Mouse (Mus musculus) ES-CJ7 (cell line): Measurements from ENCODE around the gene Zbtb44.
A peak's percentile ranks its signal among the peaks of the same experiment; 100 is the strongest.

Experiments used
- DNase-seq: peaks from one replicate; pipeline ENCODE4 v3.0.0; 2011; ENCODE audit warnings: low read depth, low spot score

Zbtb44 gene

GRCm38 (mm10) chr9:31058723-31059122 lies 28.3 kb downstream of the Zbtb44 start:
- DNase-seq = no peak

GRCm38 (mm10) chr9:31070706-31071105 lies 40.3 kb downstream of the Zbtb44 start:
- DNase-seq = no peak

- DNase-seq = no peak
Measured at GRCm38 (mm10) chr9:31072256-31072655, 41.8 kb downstream of the Zbtb44 start.

GRCm38 (mm10) chr9:31073797-31074196 lies 43.4 kb downstream of the Zbtb44 start:
- DNase-seq = peak; percentile 45

GRCm38 (mm10) chr9:31074836-31075235 lies 44.4 kb downstream of the Zbtb44 start:
- no peak for DNase-seq

- no peak for DNase-seq
Measured at GRCm38 (mm10) chr9:31080726-31081125, 50.3 kb downstream of the Zbtb44 start.

- DNase-seq = peak; percentile 90
Measured at GRCm38 (mm10) chr9:31082054-31082666, 51.7 kb downstream of the Zbtb44 start.

GRCm38 (mm10) chr9:31082771-31083170 lies 52.3 kb downstream of the Zbtb44 start:
- no peak for DNase-seq

GRCm38 (mm10) chr9:31085556-31085955 lies 55.1 kb downstream of the Zbtb44 start:
- DNase-seq = no peak

GRCm38 (mm10) chr9:31086085-31086753 lies 55.8 kb downstream of the Zbtb44 start:
- DNase-seq = peak; percentile 77

- no peak for DNase-seq
Measured at GRCm38 (mm10) chr9:31086754-31087145, 56.3 kb downstream of the Zbtb44 start.

GRCm38 (mm10) chr9:31087466-31087865 lies 57.0 kb downstream of the Zbtb44 start:
- no peak for DNase-seq

GRCm38 (mm10) chr9:31088116-31088515 lies 57.7 kb downstream of the Zbtb44 start:
- DNase-seq = no peak

GRCm38 (mm10) chr9:31088883-31089282 lies 58.4 kb downstream of the Zbtb44 start:
- no peak for DNase-seq

- no peak for DNase-seq
Measured at GRCm38 (mm10) chr9:31089541-31089940, 59.1 kb downstream of the Zbtb44 start.

GRCm38 (mm10) chr9:31090081-31091023 lies 59.9 kb downstream of the Zbtb44 start:
- peak; percentile 65 for DNase-seq

- no peak for DNase-seq
Measured at GRCm38 (mm10) chr9:31091162-31091581, 60.7 kb downstream of the Zbtb44 start.

- no peak for DNase-seq
Measured at GRCm38 (mm10) chr9:31092111-31092832, 61.8 kb downstream of the Zbtb44 start.

GRCm38 (mm10) chr9:31092833-31093195 lies 62.4 kb downstream of the Zbtb44 start:
- no peak for DNase-seq

GRCm38 (mm10) chr9:31097088-31098082 lies 66.9 kb downstream of the Zbtb44 start:
- no peak for DNase-seq
